Mouse (Mus musculus) thymus, adult 2 months (tissue): ENCODE results near the gene Cd276. TPM values are rescaled to one million over a fixed set of nuclear protein-coding genes. Genes with fewer than 3 reads are reported as not detected.

Experiments
- DNase-seq: peaks from one replicate; pipeline ENCODE4 v3.0.0; 2021
- H3K27ac ChIP-seq: fragments of 200-500 bp; 2 replicates; pipeline ENCODE4 v1.5.1; 2012; ENCODE audit warnings: low read length, control low read depth; ENCODE audit not compliant: control insufficient read depth, insufficient read depth
- H3K27me3 ChIP-seq: fragments of 200-500 bp; 2 replicates; pipeline ENCODE4 v1.6.1; 2012; ENCODE audit warnings: mild to moderate bottlenecking, low read length, moderate library complexity, mixed read lengths; ENCODE audit not compliant: control insufficient read depth, insufficient read depth
- H3K36me3 ChIP-seq: fragments of 200-500 bp; 2 replicates; pipeline ENCODE4 v1.6.1; 2012; ENCODE audit warnings: mild to moderate bottlenecking, low read length, moderate library complexity; ENCODE audit not compliant: control insufficient read depth, insufficient read depth
- H3K4me1 ChIP-seq: fragments of 200-500 bp; replicated peaks from 2 replicates; pipeline ENCODE4 v1.6.1; 2012; ENCODE audit warnings: low read length; ENCODE audit not compliant: control insufficient read depth, insufficient read depth
- H3K4me3 ChIP-seq: fragments of 200-500 bp; 2 replicates; pipeline ENCODE4 v1.5.1; 2012; ENCODE audit warnings: mild to moderate bottlenecking, low read length, control low read depth, moderate library complexity; ENCODE audit not compliant: control insufficient read depth, insufficient read depth
- CTCF ChIP-seq: fragments of 200-500 bp; IDR thresholded peaks from 2 replicates; pipeline ENCODE4 v1.5.1; 2012; ENCODE audit warnings: mild to moderate bottlenecking, control low read depth, low read length, moderate library complexity, borderline replicate concordance; ENCODE audit not compliant: control insufficient read depth, poor library complexity, insufficient read depth; ENCODE audit errors: extremely low read depth
- POLR2A ChIP-seq: fragments of 200-500 bp; IDR thresholded peaks from 2 replicates; pipeline ENCODE4 v1.6.1; 2012; ENCODE audit warnings: mild to moderate bottlenecking, low read length, control low read depth, moderate library complexity; ENCODE audit not compliant: control insufficient read depth, poor library complexity, insufficient read depth; ENCODE audit errors: extremely low read depth
- WGBS: fragments of 180-500 bp; shearing (Covaris S2); methylation state at CpG from one replicate; pipeline ENCODE4 v1.1.7; 2018; 5-methylcytosine and 5-hydroxymethylcytosine counted together
- polyA plus RNA-seq: library from polyadenylated mRNA; depleted of rRNA; stranded (reverse); fragments of >200 nt; gene quantifications from 2 replicates; pipeline ENCODE4 v1.2.3, GENCODE M21; 2012

Gene Cd276
- polyA plus RNA-seq, 1 experiment, result 2.5 TPM

DNA sequence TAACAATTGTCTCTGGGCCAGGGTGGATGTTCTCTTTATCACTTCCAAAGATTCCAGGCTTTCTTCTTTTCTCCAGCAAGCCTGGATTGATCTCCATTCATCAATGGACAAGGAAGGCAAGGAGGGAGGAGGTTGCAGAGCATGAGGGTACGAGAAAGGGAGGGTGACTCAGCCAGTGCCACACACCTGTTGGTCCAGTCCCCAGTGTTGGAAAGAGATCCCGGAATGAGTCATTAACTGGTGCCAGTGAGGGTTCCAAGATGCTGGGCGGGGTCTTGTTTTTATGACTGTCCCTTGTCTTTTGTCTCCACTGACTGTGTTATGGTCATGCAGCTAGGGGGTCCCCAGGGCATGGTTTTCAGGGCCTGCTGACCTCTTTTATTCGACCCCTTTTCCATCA is 57.3 kb downstream of the Cd276 start:
- no peaks in the 10 kb centered on the region for H3K4me1 ChIP-seq
- no peaks in the 10 kb centered on the region for H3K27me3 ChIP-seq
- H3K4me3 ChIP-seq, result no peak overlapping the region
- H3K27ac ChIP-seq, result no peak overlapping the region
- H3K36me3 ChIP-seq, result no peaks in the 10 kb centered on the region
- DNase-seq, result no peak
- no peak for TF ChIP-seq CTCF
- TF ChIP-seq POLR2A, result no peak
- 85% methylated on average over 4 of the region's 4 CpGs for WGBS

DNA sequence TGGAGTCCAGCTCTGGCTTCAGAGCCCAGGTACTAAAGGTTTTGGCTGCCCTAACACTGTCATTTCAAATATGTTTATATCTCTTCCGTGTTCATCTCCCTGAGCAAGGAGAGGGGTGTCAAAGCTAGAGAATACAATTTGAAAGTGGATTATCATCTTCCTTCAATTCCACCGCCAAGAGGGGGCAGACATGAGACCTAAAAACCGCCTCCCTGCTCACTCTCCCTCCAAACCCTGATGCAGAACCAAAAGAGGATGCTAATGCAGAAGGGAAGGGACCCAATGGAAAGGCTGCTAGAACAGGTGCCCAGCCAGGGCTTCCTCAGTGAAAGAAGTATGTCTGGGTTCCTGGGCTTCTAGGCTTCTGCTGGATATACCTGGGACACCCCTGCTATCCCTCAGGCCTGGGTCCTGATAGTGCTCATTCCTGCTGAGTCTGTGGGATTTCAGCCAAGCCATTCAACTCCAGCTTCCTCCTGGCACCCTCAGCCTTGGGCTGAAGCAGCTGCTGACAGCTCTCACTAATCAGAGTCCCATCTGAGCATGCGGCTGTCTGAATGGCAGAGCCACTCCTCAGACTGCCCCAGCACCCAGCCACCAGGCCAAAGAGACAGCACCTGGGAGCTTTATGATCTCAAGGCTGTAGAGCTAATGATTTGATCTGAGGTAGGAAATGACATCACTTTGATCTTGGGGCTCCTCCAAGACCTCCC is 58.6 kb downstream of the Cd276 start:
- H3K27me3 ChIP-seq, result no peaks in the 10 kb centered on the region
- TF ChIP-seq POLR2A (no peak), CTCF (no peak)
- 22% methylated on average over 4 of the region's 4 CpGs for WGBS
- H3K36me3 ChIP-seq, result no peaks in the 10 kb centered on the region
- no peak overlapping the region for H3K27ac ChIP-seq
- no peak for DNase-seq
- no peaks in the 10 kb centered on the region for H3K4me1 ChIP-seq
- H3K4me3 ChIP-seq, result no peak overlapping the region

DNA sequence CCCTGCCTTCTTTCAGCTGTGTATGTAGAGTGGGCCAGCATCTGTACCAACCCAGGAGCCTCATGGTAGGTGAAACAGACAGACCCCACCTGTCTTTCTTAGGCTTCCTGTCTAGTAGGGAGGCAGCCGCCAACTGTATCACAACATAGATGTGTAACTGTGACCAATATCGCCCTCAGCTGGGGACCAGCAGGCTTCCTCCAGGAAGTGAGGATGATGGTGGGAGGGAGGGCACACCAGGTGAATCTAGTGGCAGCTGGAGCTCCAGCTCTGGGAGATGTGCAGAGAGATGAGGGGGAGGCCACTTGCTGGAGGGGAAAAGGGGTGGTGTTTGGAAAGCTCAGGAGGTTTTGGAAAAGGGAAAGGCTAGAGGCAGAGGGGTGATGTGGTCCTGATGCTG is 60.2 kb downstream of the Cd276 start:
- no peaks in the 10 kb centered on the region for H3K27me3 ChIP-seq
- no peak for DNase-seq
- H3K36me3 ChIP-seq, result no peaks in the 10 kb centered on the region
- 57% methylated on average over 2 of the region's 2 CpGs for WGBS
- TF ChIP-seq CTCF (no peak), POLR2A (no peak)
- H3K27ac ChIP-seq, result no peak overlapping the region
- no peak overlapping the region for H3K4me3 ChIP-seq
- no peaks in the 10 kb centered on the region for H3K4me1 ChIP-seq

DNA sequence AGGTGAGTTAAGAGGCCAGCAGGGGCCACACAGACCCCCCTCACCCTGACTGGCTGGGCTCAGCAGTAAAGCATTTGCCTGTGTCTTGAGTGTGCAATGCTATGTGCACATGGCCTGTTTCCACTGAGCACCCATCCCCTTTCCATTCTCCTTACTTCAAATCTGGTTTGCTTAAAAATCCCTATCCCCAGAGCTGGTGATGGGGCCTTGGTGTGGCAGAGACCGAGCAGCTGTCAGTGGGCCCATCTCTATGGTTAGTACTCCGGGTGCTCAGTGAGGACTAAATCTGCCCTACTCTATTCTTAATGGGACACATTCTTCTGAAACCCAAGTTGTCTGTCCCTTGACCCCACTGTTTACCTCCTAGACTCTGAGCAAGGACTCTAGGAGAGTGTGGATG is 64.8 kb downstream of the Cd276 start:
- H3K27ac ChIP-seq, result no peak overlapping the region
- no peak overlapping the region for H3K4me3 ChIP-seq
- peaks cover 8% of the 10 kb centered on the region; the same call in 1 of the 2 replicates for H3K27me3 ChIP-seq
- TF ChIP-seq POLR2A, result no peak
- TF ChIP-seq CTCF, result no peak
- H3K4me1 ChIP-seq, result 0 out of 2 replicates have a peak, but pooled peaks cover 3% of the 10 kb centered on the region
- WGBS, result 92% methylated on average over 2 of the region's 2 CpGs
- DNase-seq, result no peak
- no peaks in the 10 kb centered on the region for H3K36me3 ChIP-seq

DNA sequence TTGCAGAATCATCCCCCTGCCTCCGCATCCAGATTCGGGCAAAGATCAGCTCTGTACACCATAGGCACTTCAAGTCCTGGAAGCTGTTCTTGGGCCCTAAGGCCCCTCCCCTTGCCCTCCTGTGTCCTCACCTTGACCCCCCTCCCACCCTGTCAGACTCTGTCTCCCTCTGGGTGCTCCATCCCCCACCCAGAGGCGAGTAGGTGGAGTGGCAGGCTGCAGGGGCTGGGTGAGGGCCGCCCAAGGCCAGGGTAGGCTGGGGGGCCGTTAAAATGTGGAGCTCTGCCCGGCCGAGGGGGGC is 65.4 kb downstream of the Cd276 start:
- no peak overlapping the region for H3K4me3 ChIP-seq
- H3K27me3 ChIP-seq, result peaks cover 8% of the 10 kb centered on the region; the same call in 1 of the 2 replicates
- H3K4me1 ChIP-seq, result 0 out of 2 replicates have a peak, but pooled peaks cover 3% of the 10 kb centered on the region
- no peaks in the 10 kb centered on the region for H3K36me3 ChIP-seq
- no peak overlapping the region for H3K27ac ChIP-seq
- DNase-seq, result no peak
- WGBS, result 87% methylated on average over 7 of the region's 7 CpGs
- TF ChIP-seq CTCF (no peak), POLR2A (no peak)

- Histone ChIP-seq H3K4me1 (0 out of 2 replicates have a peak, but pooled peaks cover 3% of the 10 kb centered on the region), H3K27me3 (peaks cover 8% of the 10 kb centered on the region; the same call in 1 of the 2 replicates), H3K27ac (no peak overlapping the region), H3K36me3 (no peaks in the 10 kb centered on the region), H3K4me3 (no peak overlapping the region)
- no peak for TF ChIP-seq CTCF
- no peak for TF ChIP-seq POLR2A
- no peak for DNase-seq
- 52% methylated on average over 13 of the region's 13 CpGs for whole genome bisulfite sequencing
Measured at GRCm38 (mm10) chr9:58489133-58489864, 65.9 kb downstream of the Cd276 start.
